Mouse (Mus musculus) small intestine, adult 2 months (tissue): Measurements from ENCODE around the gene Spcs1.

ENCODE experiments used
- CTCF ChIP-seq: fragments of 200-500 bp; IDR thresholded peaks from 2 replicates; pipeline ENCODE4 v1.5.1; 2012; ENCODE audit warnings: low read depth, mild to moderate bottlenecking, control low read depth, inconsistent platforms, low read length, moderate library complexity, mixed read lengths; ENCODE audit not compliant: insufficient replicate concordance, insufficient read length; ENCODE audit errors: extremely low read depth
- POLR2A ChIP-seq: fragments of 200-500 bp; IDR thresholded peaks from 2 replicates; pipeline ENCODE4 v1.6.1; 2012; ENCODE audit warnings: low read depth, mild to moderate bottlenecking, control low read depth, inconsistent platforms, low read length, moderate library complexity

DNA sequence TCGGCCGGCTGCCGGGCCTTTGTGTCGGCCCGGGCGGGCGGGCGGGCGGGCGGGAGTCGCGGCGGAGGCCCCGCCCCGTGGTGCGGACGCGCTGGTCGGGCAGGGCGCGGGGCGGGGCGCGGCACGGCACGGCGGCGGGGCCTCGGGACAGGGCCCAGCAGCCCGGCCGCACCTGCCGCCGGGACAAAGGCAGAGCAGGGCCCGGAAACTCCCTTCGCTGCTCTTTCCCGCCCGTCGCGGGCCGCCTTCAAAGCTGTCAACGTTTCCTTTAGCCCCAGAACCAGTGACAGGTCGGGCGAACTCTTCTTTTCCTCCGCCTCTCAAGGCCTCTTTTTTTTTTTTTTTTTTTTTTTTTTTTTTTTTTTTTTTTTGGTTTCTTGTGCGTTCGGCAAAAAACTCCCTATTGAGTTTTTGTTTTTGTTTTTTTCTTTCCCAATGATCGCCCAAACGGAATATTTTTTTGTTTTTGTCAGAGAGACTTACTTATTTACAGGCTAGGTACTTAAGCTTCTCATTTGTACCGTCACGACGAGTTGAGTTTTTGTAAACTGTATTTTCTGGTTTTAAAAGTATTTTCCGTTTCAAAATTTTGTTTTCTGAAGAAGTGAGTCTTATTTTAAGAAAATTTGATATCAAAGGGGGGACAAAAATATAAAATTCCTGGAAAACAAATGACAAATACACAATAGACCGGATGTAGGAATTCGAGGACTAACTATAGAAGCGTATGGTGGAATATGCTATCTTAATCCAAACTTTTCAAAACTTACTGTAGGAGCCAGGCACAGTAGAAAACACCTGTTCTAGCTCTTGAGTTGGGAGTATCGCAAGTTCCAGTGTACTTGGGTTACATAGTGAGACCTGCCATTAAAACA is 18.1 kb upstream of the Spcs1 start:
- TF ChIP-seq POLR2A, result no peak
- TF ChIP-seq CTCF, result no peak
